Mouse (Mus musculus): ENCODE results near the gene Piezo1.

Piezo1 gene

DNA sequence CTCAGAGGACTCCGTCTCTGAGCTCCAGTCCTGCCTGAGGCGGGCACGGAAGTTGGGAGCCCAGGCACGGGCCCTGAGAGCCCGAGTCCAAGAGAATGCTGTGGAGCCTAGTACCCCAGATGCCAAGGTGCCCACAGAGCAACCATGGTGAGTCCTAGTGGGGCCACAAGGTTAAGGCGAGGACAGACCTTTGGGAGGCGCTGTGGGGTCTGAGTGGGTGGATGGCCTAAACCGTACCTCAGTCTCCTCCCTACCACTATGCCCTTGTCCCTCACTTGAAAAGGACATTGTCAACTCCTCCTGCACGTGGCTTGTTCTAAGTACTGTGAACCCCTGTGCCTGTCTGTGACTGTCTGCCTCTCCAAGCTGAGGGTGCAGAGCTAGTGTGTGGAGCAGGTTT is 18.2 kb upstream of the Piezo1 start:
- DNase-seq, result no peak

DNA sequence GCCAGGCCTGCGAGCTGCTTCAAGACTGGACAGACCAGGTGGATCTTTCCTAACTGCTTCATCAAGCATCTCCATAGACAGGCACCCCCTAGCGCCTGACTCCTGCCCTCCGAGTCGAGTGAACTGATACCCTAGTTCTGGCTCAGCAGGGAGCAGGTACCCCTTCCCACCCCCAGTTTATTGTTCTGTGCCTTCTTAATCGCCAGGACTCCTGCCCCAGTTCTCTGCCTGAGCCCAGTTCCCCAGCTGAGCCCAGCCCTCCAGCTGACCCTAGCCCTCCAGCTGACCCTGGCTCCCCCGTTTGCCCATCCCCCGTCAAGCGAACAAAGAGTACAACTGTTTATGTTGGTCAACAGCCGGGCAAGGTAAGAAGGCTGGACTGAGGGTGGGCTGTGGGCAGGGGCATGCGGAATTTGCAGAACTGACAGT is 17.8 kb upstream of the Piezo1 start:
- DNase-seq, result no peak

DNA sequence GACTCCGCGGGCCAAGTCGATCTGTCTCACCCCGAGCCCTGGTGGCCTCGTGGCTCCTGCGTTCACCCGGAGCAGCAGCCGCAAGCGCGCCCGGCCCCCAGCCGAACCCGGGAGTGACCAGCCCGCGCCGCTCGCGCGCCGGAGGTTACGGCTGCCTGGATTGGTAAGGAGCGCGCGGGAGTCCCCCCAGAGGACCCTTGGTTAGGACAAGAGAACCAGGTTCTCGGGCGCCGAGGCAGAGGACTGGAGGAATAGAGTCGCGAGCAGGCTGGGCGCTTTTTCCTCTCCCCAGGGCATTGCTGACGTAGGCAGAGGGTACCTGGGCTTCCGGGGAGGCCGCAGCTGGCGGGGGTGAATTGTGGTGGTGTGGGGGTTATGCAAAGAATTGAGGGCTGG is 17.0 kb upstream of the Piezo1 start:
- DNase-seq, result no peak

DNA sequence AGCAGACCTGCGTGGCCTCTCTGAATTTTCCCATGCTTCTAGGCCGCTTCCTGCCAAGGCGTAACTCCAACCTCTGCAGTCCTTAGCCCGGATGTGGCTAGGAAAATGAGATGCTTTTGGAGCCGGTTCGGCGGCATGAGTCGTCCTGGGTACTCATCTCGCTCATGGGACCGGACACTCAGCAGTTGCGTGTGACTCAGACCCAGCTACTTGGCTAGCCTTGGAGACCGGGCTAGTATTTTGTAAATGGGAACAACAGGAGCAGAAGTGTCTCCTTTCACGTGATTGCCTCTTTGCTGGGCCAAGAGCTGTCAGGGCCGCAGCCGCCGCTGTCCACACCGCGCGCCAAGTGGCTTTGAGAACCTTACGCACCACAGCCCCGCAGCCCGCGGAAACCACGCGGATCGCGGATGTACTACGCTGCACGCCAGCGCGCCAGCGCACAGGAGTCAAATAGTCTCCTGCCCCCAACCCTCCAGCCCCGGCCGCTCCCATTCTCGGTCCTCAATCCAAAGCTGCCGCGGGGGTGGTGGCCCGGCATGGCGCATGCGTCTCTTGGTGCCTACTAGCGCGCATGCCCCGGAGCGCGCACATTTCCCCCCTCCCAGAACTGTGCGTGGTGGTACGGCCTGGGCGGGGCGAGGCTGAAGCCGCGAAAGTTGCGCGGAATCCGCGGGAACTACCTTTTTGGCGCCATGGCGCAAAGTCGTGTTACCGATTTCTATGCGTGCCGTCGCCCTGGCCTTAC is 16.4 kb upstream of the Piezo1 start, which contains the start of gene Cdt1:
Cdt1 (plus strand) TSS at position 655 of the 748 bp plus-strand sequence.
- peak; percentile 96 for DNase-seq

DNA sequence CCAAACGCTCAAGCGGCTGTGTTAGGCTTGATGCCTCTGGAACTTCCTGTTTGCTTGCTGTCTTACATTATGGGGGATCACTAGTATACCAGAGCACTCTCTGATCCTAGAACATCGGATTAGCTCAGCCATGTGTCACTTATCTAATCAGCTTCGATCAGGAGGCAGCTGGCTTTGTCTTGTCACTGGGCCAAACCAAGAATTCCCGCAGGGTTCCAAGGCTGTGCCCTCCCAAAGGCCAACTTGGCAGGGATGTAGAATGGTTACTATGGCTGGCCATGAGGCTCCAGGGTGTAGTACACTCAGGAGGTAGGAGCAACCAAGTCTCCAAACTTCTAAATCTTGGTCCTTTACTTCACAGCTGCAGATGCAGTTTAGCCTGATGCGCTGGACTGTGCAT is 15.6 kb upstream of the Piezo1 start:
- no peak for DNase-seq

DNA sequence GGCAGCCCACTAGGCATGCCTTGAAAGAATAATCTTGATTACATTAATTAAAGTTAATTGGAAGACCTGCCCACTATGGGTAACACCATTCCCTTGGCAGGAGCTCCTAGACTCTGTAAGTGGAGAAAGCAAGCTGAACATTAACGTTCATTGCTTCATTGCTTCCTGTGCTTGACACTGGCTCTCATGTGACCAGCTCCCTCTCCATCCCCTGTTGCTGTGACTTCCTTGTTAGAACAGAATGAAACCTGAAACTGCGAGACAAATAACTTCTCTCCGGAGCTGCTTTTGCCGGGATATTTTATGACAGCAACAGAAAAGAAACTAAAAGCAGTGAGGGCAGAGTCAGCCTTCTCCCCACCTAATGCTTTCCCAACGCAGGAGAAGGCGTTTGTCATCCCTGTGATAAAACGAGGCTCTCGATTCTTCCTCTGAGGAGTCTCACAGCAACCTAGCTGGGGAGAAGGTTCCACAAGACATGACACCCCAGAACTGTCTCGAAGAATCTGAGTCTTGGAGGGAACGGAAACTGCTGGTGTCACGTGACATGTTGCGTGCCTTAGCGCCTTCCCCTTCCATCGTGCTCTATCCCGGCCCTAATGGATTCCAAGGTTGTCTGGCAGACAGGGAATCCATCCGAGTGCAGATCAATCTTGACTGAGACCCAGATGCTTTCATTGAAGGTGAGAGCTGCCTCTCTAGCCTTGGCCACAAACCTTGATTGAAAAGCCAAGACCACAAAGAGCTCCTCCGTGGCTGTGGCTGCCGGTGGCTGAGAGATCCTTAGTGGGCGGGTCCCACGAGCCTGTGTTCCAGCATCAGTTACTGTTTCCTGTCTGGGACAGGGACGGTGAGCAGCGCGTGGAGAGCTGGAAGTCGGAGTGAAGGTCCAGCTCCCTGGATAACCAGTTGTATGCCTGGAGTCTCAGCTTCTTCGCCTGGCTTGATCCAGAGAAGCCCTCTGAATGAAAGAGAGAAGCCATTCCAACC is 13.5 kb upstream of the Piezo1 start:
- no peak for DNase-seq

DNA sequence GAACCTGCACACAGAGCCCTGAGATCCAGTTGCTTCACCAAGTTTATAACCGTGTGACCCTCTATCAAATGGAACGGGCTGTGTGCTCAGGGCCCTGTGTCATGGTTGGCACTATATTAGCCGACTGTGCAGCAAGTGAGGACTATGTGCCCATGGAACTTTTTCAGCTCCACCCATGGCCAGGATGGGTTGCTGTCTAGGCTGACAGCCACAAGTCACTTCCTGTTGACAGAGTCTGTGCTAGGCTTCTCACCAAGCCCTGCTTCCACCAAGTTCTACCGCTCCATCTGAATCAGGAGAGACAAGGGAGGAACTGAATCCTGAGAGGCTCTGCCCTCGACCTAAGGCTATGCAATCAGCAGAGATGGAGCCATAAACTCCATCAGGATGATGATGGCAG is 10.1 kb upstream of the Piezo1 start:
- DNase-seq, result no peak

DNA sequence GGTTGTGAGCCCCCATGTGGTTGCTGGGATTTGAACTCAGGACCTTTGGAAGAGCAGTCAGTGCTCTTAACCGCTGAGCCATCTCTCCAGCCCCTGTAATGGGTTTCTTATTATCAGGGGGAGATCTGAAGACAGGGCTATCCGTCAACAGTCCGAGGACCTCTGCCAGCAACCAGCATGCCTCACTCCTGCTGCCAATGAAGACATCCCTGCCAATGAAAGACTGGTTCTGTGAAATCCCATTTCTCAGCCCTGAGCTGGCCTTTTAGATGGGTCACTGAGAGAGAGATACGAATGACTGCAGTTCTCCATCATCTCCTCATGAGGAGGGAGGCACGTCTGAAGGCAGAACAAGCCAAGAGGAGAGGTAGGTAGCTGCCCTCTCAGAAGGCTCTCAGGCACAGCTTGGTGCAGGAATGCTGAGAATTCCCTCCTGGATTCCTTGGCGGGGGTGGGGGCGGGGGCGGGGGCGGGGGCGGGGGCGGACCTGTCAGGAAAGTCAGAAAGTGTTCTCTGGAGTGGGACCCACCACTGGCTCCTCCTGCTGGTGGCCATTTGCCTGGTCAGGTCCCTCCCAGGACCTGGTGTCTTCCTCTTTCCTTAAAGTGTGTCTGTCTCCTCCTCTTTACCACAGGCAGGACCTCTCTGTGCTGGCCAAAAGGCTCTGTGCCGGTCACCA is 7.7 kb upstream of the Piezo1 start:
- DNase-seq, result no peak

DNA sequence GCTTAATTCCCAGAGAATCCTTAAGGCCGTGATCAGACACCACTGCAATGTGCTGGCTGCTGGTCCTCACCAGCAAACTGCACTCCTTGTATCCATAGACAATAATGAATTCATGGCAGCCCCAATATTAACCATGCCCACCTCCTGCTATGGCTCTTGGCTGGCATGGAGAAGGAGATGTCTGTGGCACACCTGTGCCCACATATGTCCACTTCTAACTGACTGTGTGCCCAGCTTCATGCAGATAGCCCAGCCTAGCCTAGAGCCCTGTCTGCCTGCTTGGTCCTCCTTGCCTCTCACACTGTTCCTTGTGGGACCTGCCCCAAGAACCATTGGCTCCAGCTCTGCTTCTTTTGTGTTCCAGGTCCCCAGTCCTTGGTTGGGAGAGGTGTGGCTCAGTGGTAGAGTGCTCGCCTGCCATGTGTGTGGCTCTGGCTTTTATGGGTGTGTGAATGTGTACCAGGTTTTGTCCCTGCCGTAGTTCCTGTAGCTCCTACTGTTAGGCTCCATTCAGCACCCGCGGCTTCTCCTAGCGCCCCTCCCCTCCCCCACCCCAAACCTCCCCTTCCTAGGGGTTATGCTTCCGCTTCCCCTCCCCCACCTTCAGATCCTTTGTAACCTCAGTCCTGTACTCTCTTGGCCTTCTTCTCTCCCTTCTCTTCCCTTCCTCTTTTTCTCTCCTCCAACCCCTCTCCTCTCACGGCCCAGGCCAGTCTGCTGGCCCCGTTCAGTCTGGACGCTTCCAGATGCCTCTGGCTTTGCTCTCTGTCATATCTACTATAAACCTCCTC is 6.3 kb upstream of the Piezo1 start:
- DNase-seq, result no peak

DNA sequence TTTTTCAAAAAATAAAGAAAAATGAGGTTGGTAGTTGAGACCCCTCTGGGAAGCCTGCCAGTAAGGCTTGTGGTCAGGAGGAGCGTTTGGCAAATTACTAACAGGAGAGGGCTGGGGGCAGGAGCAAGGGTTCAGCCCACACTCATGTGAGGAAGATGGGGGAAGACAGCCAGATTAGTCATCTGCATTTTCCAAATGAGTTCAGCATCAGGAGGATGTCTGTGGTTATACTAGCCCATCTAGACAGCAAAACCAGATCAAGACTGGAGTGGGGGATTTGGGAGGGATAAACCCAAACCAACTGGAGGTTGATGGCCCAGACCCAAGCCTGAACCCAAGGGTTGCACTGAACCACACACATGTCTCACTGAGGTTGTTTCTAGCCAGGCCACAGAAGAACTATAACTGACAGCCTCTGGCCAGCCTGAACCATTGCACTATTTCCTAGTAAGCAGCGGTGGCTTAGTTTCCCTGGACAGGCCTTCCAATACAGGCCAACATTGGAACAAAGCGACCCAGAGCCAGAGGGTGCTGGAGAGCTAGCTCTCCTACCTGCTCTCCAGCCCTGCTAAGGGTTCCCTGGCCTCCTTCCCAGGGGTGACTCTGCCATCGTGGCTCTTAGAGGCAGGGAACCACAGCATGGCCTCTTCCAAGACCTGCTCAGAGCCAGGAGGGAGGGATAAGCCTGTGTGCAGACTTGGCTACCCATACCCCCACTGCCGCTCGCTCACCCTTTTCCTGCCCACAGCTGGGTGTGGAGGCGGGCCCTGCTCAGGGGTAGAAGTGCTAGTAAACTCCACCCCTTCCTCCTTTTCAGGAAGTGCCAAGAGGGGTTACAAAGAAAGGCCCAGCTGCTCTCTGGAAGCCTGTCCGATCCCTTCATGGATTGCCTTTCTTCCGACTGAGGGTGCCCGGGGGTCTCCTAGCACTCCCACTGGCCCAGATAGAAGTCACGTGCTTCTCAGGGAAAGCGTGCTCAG is 5.2 kb upstream of the Piezo1 start:
- no peak for DNase-seq

DNA sequence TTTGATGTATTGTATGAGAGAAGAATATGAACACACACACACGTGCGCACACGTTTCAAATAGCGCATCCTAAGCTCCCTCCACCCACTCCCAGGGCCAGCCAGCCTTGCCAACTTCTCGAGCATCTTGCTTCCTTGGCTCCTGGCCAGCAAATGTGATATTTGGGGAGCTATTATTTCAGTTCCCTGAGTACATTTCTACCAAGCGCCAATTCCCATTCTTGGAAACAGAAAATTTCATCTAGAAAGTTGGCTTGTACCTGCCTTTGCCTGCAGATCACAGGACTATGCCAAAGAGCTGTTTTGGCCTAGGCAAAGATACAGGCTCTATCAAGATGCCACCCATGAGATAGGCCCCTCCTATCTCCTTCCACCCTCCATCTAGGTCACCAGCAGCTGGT is 3.7 kb upstream of the Piezo1 start:
- no peak for DNase-seq

DNA sequence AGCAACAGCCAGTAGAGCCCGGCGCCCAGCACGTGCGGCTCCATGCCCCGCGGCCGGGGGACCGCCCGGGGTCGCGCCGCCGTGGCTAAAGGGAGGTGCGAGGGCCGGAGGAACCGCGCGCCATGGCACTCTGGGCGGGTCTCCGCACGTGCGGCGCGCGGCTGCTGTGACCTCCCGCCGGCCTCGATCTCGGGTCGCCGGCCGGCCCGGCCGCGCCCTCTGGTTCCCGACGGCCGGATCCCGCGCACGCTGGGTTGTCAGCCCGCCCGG is 199 bp downstream of the Piezo1 start:
- DNase-seq, result no peak

DNA sequence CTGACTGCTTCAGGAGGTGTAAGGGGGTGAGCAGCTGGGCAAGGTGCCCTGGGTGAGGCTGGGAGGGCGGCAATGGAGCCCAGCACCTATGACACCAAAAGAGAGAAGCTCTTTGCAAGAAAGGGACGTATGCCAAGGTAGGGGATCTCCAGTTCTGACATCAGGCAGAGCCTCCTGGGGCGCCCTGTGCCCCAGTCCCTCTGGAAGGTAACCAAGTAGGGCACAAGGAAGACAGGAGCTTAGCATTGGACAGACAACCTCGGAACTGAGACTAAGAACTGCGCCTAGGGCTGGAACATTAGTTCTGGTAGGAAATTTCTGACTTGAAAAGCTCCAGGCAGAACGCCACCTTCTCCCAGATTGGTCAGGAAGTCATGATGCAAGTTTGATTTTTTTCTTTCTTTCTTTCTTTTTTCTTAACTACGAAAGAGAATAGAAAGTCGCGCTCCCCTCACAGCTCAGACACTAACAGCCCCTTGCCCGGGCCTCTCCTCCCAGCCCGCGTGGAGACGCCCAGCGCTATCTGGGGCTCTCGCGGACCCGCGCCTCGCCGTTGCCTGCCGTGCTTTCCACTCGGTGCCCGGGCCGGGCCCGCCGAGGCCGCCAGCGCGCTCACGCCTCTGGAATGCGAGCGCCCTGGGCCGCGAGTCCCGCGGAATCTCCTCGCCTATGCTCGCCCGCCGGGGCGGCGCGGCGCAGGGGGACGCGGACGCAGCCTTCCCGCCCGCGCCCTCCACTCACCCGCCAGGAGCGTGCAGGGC is 715 bp downstream of the Piezo1 start:
- no peak for DNase-seq

DNA sequence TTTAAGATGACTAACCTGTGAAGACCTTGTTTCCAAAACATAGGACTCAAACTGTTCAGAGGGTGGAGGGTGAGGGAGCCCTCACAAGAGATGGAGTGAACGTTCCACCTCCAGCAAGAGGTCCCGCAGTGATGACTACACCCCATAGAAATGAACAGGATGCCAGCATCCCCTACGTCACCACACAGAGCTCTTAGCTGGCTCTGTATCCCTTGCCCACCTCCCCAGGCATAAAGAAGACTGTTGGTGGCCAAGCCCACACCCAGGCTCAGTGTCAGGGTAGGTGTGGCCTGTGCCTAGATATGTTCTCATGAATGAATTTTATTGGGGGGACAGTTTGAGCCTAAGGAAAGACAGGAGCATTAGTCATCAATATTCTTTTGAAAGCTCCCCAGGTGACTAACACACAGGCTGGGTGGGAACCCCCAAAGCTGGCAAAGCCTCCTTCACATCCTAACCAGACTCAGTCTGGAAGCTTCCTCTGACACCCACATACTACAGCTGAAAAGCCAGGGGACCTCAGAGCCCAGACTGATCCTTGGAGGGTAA is 2.2 kb downstream of the Piezo1 start:
- DNase-seq, result no peak

DNA sequence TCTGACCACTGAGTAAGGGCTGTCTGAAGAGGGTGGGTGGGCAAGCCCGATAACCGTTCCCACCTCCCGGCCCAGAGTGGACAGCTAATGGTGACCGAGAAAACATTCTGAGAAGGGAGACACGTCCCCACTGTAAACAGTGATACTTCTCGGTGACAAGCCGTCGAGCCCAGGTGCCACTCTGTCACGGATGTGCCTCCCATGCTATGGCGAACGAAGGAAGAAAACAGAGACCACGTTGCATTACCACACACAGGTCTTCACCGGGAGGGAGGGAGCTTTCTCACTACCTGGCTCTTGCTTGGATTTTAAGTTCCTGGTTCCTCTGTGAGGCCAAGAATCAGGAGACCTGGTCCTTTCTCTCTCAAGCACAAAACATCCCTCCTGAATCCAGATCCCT is 2.8 kb downstream of the Piezo1 start:
- no peak for DNase-seq

DNA sequence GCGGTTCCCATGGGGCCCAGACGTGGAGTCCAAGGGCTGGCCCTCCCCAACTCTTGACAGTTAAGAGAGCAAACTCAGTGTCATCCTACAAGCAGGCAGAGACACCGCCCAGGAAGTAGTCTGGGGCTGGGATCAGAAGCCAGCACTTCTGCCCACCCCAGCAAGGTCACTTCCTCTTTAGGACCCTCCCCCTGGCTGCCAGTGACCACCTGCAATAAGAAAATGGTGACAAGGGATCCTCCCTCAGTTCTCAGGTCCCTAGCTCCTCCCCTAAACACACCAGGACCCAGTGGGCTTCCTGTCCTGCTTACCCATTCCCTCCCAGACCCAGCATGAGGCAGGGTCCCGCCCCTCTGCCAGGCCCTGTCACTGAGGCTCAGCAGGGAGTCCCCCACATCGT is 3.3 kb downstream of the Piezo1 start:
- no peak for DNase-seq

DNA sequence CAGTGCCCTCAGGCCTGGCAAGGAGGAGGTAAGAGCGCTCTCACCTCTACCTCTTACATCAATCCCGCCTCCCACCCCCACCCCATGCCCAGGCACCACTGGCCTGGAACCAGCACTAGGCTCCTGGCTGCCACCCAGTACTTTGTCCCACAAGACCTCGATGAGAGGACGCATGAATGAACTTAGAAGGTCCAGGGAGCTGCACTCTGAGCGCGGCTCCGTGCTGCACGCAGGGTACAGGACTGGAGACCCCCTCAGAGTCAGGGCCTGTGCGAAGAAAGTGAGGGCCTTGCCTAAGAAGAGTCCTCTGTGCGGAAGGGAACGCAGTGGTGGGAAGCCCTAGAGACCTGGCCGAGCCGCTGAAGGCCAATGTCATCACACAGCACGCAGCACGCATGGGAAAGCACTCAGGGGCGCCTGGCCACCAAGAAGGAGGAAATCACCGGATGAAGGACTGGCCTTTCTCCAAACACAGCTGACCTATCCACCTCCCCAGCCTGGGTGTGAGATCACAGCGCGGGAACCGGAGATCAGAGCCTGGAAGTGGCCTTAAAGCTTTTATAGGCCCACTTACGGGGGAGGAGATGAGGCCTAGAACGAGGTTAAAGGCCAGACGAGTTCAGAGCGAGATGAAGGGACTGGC is 4.2 kb downstream of the Piezo1 start:
- no peak for DNase-seq

DNA sequence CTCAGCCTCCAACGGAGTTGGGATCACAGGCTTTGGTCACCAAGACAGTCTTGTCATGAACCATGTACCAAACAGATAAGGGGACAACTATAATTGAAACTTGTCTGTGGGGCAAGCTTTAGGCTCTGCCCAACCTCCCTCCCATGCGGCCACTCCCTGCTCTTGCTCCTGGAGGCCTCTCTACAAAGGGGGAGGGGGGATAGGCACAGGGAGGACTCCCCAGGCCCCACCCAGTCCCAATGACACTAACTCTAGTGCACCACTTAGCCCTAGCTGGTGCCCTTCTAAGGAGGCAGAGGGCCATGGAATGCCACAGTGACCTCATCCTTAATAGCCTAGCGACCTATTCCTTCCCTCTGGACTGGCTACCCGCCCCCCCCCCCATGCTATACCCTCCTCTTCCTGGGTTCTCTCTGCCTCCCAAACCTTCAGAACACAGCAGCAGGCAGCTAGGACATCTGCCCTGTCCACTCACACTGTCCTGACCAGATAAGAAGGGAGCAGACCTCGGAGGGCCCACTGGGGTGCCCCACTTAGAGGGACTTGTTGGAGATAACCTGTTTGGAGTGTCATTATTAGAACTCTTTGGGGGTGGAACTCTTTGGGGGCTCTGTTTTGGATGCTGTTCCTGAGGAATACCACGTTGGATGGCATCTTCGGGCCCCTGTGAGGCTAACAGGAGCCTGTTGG is 4.9 kb downstream of the Piezo1 start:
- no peak for DNase-seq

DNA sequence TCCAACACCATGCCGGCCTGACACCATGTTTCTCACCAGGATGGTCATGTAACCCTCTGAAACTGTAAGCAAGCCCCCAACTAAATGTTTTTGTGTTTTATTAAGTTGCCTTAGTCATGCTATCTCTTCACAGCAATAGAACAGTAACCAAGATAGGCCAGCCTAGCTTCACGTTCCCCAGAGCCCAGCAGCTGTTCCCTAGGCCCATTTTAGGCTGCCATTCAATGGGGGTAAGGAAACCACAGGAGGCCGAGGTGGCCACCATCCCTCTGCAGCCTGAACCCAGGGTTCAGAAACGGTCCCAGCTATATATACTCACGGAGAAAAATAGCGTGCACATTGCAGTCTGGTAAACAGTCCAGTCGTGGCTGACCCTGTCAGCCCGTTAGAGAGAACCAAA is 7.0 kb downstream of the Piezo1 start:
- DNase-seq, result no peak
